Mouse (Mus musculus) kidney, postnatal 0 days (tissue): ENCODE measurements around the gene Cep19. TPM values are rescaled to one million over a fixed set of nuclear protein-coding genes. Genes with fewer than 3 reads are reported as not detected.

Source experiments
- ATAC-seq: fragments of 200-750 bp; cut with Nextera tagmentation; replicated peaks from 2 replicates; pipeline ENCODE4 v1.8.0; 2017; ENCODE audit warnings: low read depth, moderate number of reproducible peaks, moderate TSS enrichment, moderate library complexity; ENCODE audit not compliant: low FRiP score
- DNase-seq: peaks from one replicate; pipeline ENCODE4 v3.0.0-alpha.2; 2016; ENCODE audit warnings: low spot score
- H3K27ac ChIP-seq: fragments of 300-500 bp; sonication (generic); 2 replicates; pipeline ENCODE4 v1.5.1; 2014; ENCODE audit warnings: mild to moderate bottlenecking
- H3K27me3 ChIP-seq: fragments of 300-500 bp; sonication (generic); 2 replicates; pipeline ENCODE4 v1.6.1; 2014; ENCODE audit warnings: low read length, mixed read lengths; ENCODE audit not compliant: insufficient read depth
- H3K36me3 ChIP-seq: fragments of 300-500 bp; sonication (generic); 2 replicates; pipeline ENCODE4 v1.6.1; 2014; ENCODE audit warnings: low read length, mixed read lengths; ENCODE audit not compliant: insufficient read depth
- H3K4me1 ChIP-seq: fragments of 300-500 bp; sonication (generic); replicated peaks from 2 replicates; pipeline ENCODE4 v1.6.1; 2014; ENCODE audit warnings: antibody characterized with exemption, low read length, mixed read lengths; ENCODE audit not compliant: insufficient read depth
- H3K4me2 ChIP-seq: fragments of 300-500 bp; sonication (generic); 2 replicates; pipeline ENCODE4 v1.6.1; 2014; ENCODE audit warnings: mild to moderate bottlenecking, low read length, moderate library complexity, mixed read lengths
- H3K4me3 ChIP-seq: fragments of 300-500 bp; sonication (generic); replicated peaks from 2 replicates; pipeline ENCODE4 v1.5.1; 2014; ENCODE audit warnings: low read depth, low read length
- H3K9ac ChIP-seq: fragments of 300-500 bp; sonication (generic); 2 replicates; pipeline ENCODE4 v1.6.1; 2014; ENCODE audit warnings: low read depth, low read length
- H3K9me3 ChIP-seq: fragments of 300-500 bp; sonication (generic); replicated peaks from 2 replicates; pipeline ENCODE4 v1.6.1; 2016; ENCODE audit warnings: low read length, inconsistent platforms, mixed read lengths
- CTCF ChIP-seq: IDR thresholded peaks from 2 replicates; pipeline ENCODE4 v1.5.1; 2016; ENCODE audit warnings: antibody characterized with exemption, low read depth, mild to moderate bottlenecking, moderate library complexity
- WGBS: fragments of 180-500 bp; shearing (Covaris S2); extraction: QIAGEN DNeasy Blood & Tissue Kit; methylation state at CpG from one replicate; pipeline ENCODE4 v1.1.7; 2014; 5-methylcytosine and 5-hydroxymethylcytosine counted together
- polyA plus RNA-seq: library from polyadenylated mRNA; unstranded; fragments of >200 nt; fragmentation: Nextera tagmentation; extraction: Ambion mirVana; gene quantifications from 2 replicates; pipeline ENCODE4 v1.2.1, GENCODE M21; 2015

Gene Cep19
- polyA plus RNA-seq, result 45.2 and 45.6 TPM in 2 replicates

- Histone ChIP-seq H3K4me2 (peak within 1 kb of the TSS; percentile 76), H3K27me3 (no peaks in the 10 kb centered on the region), H3K27ac (peak within 1 kb of the TSS; percentile 91), H3K4me3 (peak within 1 kb of the TSS; percentile 89), H3K4me1 (no peaks in the 10 kb centered on the region), H3K9ac (peak within 1 kb of the TSS; percentile 91), H3K9me3 (no peaks in the 10 kb centered on the region), H3K36me3 (peaks cover 11% of the 10 kb centered on the region; the same call in 1 of the 2 replicates)
- no peak for TF ChIP-seq CTCF
- ATAC-seq, result peak; percentile 95
- peak; percentile 92 for DNase-seq
- 1% methylated on average over 32 of the region's 34 CpGs for WGBS
Observed at GRCm38 (mm10) chr16:32099638-32100150, at the start of gene Cep19, which contains the start of gene Pigx. Cep19 (plus strand) TSS chr16:32099800. Pigx (minus strand) TSS chr16:32099740.

GRCm38 (mm10) chr16:32058817-32059216 lies 40.8 kb upstream of the Cep19 start:
- no peak overlapping the region for H3K9ac ChIP-seq
- no peak for ATAC-seq
- no peaks in the 10 kb centered on the region for H3K9me3 ChIP-seq
- H3K4me3 ChIP-seq, result no peak overlapping the region
- no peaks in the 10 kb centered on the region for H3K36me3 ChIP-seq
- no peak for TF ChIP-seq CTCF
- no peaks in the 10 kb centered on the region for H3K27me3 ChIP-seq
- WGBS, result 70% methylated on average over 5 of the region's 5 CpGs
- peaks cover 5% of the 10 kb centered on the region for H3K4me1 ChIP-seq
- no peak overlapping the region for H3K4me2 ChIP-seq
- DNase-seq, result no peak
- H3K27ac ChIP-seq, result no peak overlapping the region

- Histone ChIP-seq H3K27ac (no peak overlapping the region), H3K4me3 (no peak overlapping the region), H3K36me3 (no peaks in the 10 kb centered on the region), H3K9ac (no peak overlapping the region), H3K27me3 (no peaks in the 10 kb centered on the region), H3K9me3 (no peaks in the 10 kb centered on the region), H3K4me2 (no peak overlapping the region), H3K4me1 (peaks cover 5% of the 10 kb centered on the region)
- DNase-seq (no peak), ATAC-seq (no peak)
- 70% methylated on average over 6 of the region's 6 CpGs for WGBS
- TF ChIP-seq CTCF, result no peak
Observed at GRCm38 (mm10) chr16:32059840-32060523, 39.6 kb upstream of the Cep19 start.

- no peak for ATAC-seq
- H3K9me3 ChIP-seq, result no peaks in the 10 kb centered on the region
- no peak overlapping the region for H3K9ac ChIP-seq
- no peaks in the 10 kb centered on the region for H3K36me3 ChIP-seq
- no peak overlapping the region for H3K27ac ChIP-seq
- H3K4me2 ChIP-seq, result no peak overlapping the region
- 65% methylated on average over 2 of the region's 2 CpGs for WGBS
- H3K4me1 ChIP-seq, result peaks cover 5% of the 10 kb centered on the region
- H3K27me3 ChIP-seq, result no peaks in the 10 kb centered on the region
- no peak for TF ChIP-seq CTCF
- DNase-seq, result no peak
- no peak overlapping the region for H3K4me3 ChIP-seq
Observed at GRCm38 (mm10) chr16:32062226-32062625, 37.4 kb upstream of the Cep19 start.

GRCm38 (mm10) chr16:32063900-32064299 lies 35.7 kb upstream of the Cep19 start:
- no peak for TF ChIP-seq CTCF
- WGBS, result 72% methylated on average over 7 of the region's 7 CpGs

GRCm38 (mm10) chr16:32066899-32067298 lies 32.7 kb upstream of the Cep19 start:
- WGBS, result 87% methylated on average over 1 of the region's 1 CpGs
- ATAC-seq, result no peak

More at GRCm38 (mm10) chr16:32063900-32064299, 35.7 kb upstream of the Cep19 start:
- H3K27ac ChIP-seq, result no peak overlapping the region
- DNase-seq (no peak), ATAC-seq (no peak)
- H3K9me3 ChIP-seq, result no peaks in the 10 kb centered on the region
- no peak overlapping the region for H3K4me3 ChIP-seq
- peaks cover 4% of the 10 kb centered on the region; the same call in 1 of the 2 replicates for H3K4me1 ChIP-seq
- H3K9ac ChIP-seq, result no peak overlapping the region
- H3K27me3 ChIP-seq, result no peaks in the 10 kb centered on the region
- H3K36me3 ChIP-seq, result no peaks in the 10 kb centered on the region
- H3K4me2 ChIP-seq, result no peak overlapping the region

More at GRCm38 (mm10) chr16:32066899-32067298, 32.7 kb upstream of the Cep19 start:
- H3K36me3 ChIP-seq, result no peaks in the 10 kb centered on the region
- no peaks in the 10 kb centered on the region; the same call in 1 of the 2 replicates for H3K4me1 ChIP-seq
- H3K9ac ChIP-seq, result no peak overlapping the region
- H3K4me2 ChIP-seq, result no peak overlapping the region
- no peak overlapping the region for H3K4me3 ChIP-seq
- H3K27me3 ChIP-seq, result no peaks in the 10 kb centered on the region
- H3K27ac ChIP-seq, result no peak overlapping the region
- no peak for DNase-seq
- no peaks in the 10 kb centered on the region for H3K9me3 ChIP-seq
- TF ChIP-seq CTCF, result no peak
